Mouse (Mus musculus) embryonic facial prominence, embryonic 11.5 days (tissue): ENCODE measurements around the gene Armh1. TPM values are rescaled to one million over a fixed set of nuclear protein-coding genes. Genes with fewer than 3 reads are reported as not detected.

ENCODE experiments used
- ATAC-seq: fragments of 200-750 bp; cut with Nextera tagmentation; replicated peaks from 2 replicates; pipeline ENCODE4 v1.8.0; 2017; ENCODE audit warnings: low read depth; ENCODE audit not compliant: insufficient number of reproducible peaks, low FRiP score, low TSS enrichment
- DNase-seq: peaks from one replicate; pipeline ENCODE4 v3.0.0-alpha.2; 2015; ENCODE audit warnings: low spot score
- H3K27ac ChIP-seq: fragments of 300-500 bp; sonication (generic); replicated peaks from 2 replicates; pipeline ENCODE4 v1.5.1; 2014; ENCODE audit warnings: mild to moderate bottlenecking, low read depth, low read length, control low read depth
- H3K27me3 ChIP-seq: fragments of 300-500 bp; sonication (generic); 2 replicates; pipeline ENCODE4 v1.6.1; 2014; ENCODE audit warnings: mild to moderate bottlenecking, low read length, moderate library complexity, mixed read lengths; ENCODE audit not compliant: control insufficient read depth, insufficient read depth
- H3K36me3 ChIP-seq: fragments of 300-500 bp; sonication (generic); replicated peaks from 2 replicates; pipeline ENCODE4 v1.6.1; 2014; ENCODE audit warnings: low read depth, mild to moderate bottlenecking, low read length, moderate library complexity, mixed read lengths; ENCODE audit not compliant: control insufficient read depth, insufficient read depth
- H3K4me1 ChIP-seq: fragments of 300-500 bp; sonication (generic); 2 replicates; pipeline ENCODE4 v1.6.1; 2014; ENCODE audit warnings: low read length, mixed read lengths; ENCODE audit not compliant: control insufficient read depth, insufficient read depth
- H3K4me2 ChIP-seq: fragments of 300-500 bp; sonication (generic); 2 replicates; pipeline ENCODE4 v1.6.1; 2014; ENCODE audit warnings: low read depth, mild to moderate bottlenecking, control low read depth, low read length, moderate library complexity
- H3K4me3 ChIP-seq: fragments of 300-500 bp; sonication (generic); 2 replicates; pipeline ENCODE4 v1.5.1; 2014; ENCODE audit warnings: low read depth, low read length, control low read depth
- H3K9ac ChIP-seq: fragments of 300-500 bp; sonication (generic); replicated peaks from 2 replicates; pipeline ENCODE4 v1.6.1; 2014; ENCODE audit warnings: mild to moderate bottlenecking, control low read depth, low read length
- H3K9me3 ChIP-seq: fragments of 300-500 bp; sonication (generic); replicated peaks from 2 replicates; pipeline ENCODE4 v1.6.1; 2016; ENCODE audit warnings: mild to moderate bottlenecking, low read length, inconsistent platforms, mixed read lengths; ENCODE audit not compliant: control insufficient read depth
- WGBS: fragments of 180-500 bp; shearing (Covaris S2); extraction: QIAGEN DNeasy Blood & Tissue Kit; methylation state at CpG from one replicate; pipeline ENCODE4 v1.1.7; 2014; 5-methylcytosine and 5-hydroxymethylcytosine counted together
- polyA plus RNA-seq: library from polyadenylated mRNA; unstranded; fragments of >200 nt; fragmentation: Nextera tagmentation; extraction: Ambion mirVana; gene quantifications from 2 replicates; pipeline ENCODE4 v1.2.1, GENCODE M21; 2014

The Armh1 gene
- polyA plus RNA-seq, 1 experiment from 2014 or later: 0.17 TPM

DNA sequence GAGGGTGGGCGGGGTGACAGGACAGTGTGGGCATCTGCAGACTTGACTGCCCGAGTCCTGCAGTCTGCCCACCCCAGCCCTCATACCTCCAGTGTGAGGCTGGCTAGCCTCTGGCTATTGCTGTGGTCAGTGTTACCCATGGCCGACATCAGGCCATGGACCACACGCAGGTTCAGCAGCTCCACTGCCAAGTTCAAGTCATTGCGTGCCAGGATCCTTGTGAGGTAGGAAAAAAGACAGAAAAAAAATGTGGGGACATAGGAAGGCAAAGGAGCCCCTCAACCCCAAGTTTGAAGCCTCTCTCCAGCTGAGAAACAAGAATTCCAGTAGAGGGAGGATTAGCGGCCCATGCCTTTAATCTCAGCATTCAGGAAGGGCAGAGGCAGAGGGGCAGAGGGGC is 37.7 kb downstream of the Armh1 start:
- Histone ChIP-seq H3K4me2 (no peak overlapping the region), H3K27ac (no peak overlapping the region), H3K4me1 (no peaks in the 10 kb centered on the region), H3K36me3 (no peaks in the 10 kb centered on the region), H3K9me3 (no peaks in the 10 kb centered on the region), H3K27me3 (no peaks in the 10 kb centered on the region), H3K9ac (no peak overlapping the region), H3K4me3 (no peak overlapping the region)
- 87% methylated on average over 6 of the region's 6 CpGs for WGBS
- no peak for DNase-seq
- no peak for ATAC-seq

DNA sequence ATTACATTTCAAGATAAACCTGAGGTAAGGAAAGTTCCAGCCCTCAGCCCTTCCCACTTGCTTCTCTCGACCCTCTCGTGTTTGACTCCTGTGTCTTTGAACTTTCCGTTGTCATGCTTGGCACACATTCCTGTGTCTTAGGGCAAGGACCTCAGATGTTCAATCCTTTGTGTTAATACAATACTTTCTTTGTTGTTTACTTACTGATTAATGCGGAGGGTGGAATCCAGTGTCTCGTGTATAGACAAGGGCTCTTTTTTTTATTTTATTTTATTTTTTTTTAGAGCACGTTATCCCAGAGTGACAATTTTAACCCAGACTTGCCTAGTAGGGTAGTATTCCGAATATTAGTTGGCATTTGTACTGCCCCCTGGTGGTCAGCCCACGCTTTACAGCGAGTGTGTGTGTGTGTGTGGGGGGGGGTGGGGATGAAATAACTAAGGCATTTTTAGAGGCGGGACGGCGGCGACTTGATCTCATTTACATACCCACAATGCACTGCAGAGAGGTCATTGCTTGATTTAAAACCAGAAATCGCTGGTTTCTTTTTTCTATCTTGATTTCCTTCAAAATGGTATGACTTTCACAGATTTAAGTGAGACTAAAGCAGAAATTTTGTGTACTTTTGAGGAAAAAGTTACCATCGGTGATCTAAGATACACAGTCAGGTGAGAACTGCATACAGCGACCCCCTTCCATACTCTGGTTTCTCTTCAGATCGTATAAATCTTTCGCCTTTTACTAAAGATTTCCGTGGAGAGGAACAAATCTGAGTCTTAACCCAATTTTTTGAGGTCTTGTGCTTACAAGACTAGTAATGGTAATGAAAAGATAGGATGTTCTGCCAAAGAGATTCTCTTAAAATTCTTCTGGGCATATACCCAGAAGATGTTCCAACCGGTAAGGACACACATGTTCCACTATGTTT is 41.5 kb downstream of the Armh1 start:
- WGBS: 2% methylated on average over 20 of the region's 20 CpGs
- no peaks in the 10 kb centered on the region for H3K36me3 ChIP-seq
- DNase-seq (peak; percentile 94), ATAC-seq (peak; percentile 57)
- H3K9me3 ChIP-seq: no peaks in the 10 kb centered on the region
- H3K4me3 ChIP-seq: no peak overlapping the region
- H3K27me3 ChIP-seq: no peaks in the 10 kb centered on the region
- no peaks in the 10 kb centered on the region for H3K4me1 ChIP-seq
- H3K4me2 ChIP-seq: no peak overlapping the region
- H3K27ac ChIP-seq: no peak overlapping the region
- H3K9ac ChIP-seq: no peak overlapping the region

DNA sequence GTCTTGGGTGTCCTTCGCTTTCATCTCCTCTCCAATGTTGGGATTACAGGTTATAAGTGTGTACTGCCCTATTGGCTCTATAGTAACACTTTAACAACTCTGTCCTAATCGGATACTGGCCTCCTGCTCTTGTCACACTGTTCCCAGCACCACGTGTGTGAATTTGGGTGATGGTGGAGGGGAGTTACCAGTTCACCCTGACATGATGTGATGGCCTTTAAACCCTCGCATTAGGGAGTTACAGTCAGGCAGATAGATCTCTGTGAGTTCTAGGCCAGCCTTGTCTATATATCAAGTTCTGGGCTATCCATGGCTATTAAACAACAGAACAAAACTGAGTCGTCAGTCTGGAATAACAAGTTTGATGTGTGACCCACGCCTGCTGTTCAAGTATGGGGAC is 42.3 kb downstream of the Armh1 start:
- H3K27ac ChIP-seq: no peak overlapping the region
- no peaks in the 10 kb centered on the region for H3K36me3 ChIP-seq
- WGBS: 82% methylated on average over 6 of the region's 6 CpGs
- DNase-seq (no peak), ATAC-seq (no peak)
- H3K4me1 ChIP-seq: no peaks in the 10 kb centered on the region
- no peaks in the 10 kb centered on the region for H3K9me3 ChIP-seq
- H3K4me3 ChIP-seq: no peak overlapping the region
- no peaks in the 10 kb centered on the region for H3K27me3 ChIP-seq
- H3K9ac ChIP-seq: no peak overlapping the region
- H3K4me2 ChIP-seq: no peak overlapping the region

DNA sequence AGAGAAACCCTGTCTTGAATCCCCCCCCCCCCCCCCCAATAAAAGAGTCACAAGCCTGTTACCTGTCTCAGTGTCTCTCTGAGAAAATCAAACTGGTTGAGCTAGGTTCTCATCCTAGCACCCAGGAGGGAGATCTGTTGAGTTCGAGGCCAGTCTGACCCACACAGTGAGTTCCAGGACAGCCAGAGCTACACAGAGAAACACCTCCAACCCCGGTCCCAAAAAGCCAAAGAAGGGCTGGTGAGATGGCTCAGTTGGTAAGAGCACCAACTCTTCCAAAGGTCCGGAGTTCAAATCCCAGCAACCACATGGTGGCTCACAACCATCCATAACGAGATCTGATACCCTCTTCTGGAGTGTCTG is 49.0 kb downstream of the Armh1 start:
- 57% methylated on average over 4 of the region's 4 CpGs for WGBS
- no peak overlapping the region for H3K4me2 ChIP-seq
- H3K9me3 ChIP-seq: no peaks in the 10 kb centered on the region
- H3K36me3 ChIP-seq: no peaks in the 10 kb centered on the region
- H3K4me1 ChIP-seq: no peaks in the 10 kb centered on the region
- ATAC-seq (no peak), DNase-seq (no peak)
- no peak overlapping the region for H3K4me3 ChIP-seq
- no peaks in the 10 kb centered on the region for H3K27me3 ChIP-seq
- no peak overlapping the region for H3K27ac ChIP-seq
- H3K9ac ChIP-seq: no peak overlapping the region

DNA sequence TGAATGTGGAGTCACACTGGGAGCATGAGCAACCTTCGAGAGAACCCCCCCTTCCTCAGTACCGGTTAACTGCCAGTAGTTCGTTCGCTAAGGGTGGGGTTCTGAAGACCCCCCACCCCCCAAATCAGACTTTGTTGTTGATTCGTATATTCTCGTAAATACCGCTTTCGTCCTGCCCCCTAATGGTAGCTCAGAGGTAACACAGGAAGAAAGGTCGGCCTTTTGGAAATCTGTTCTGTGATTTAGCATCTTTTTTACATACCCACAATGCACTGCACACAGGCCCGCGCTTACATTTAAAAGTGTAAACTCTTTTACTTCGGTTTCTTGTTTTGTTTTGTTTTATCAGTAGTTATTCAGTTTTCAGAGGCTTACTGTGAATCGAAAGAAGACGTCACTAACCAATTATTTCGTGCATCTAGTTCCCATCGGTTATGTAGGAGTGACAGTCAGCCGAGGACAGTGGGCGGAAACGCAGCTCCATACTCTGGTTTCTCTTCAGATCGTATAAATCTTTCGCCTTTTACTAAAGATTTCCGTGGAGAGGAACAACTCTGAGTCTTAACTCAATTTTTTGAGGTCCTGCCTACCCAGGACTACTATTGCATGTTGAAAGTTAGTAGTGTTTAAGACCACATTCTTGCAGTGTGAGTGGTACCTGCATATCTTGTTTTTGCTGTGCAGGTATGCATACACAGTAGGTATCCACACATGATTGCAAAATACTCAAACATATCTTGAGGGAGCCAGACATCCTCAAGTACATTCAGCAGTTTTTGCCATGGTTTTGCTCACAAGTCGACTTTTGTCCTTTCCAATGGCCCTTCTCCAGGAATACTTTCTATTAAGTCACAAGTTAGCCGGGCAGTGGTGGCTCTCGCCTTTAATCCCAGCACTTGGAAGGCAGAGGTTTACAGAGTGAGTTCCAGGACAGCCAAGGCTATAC is 49.6 kb downstream of the Armh1 start:
- peak overlapping the region; percentile 27; the same call in 1 of the 2 replicates for H3K4me2 ChIP-seq
- DNase-seq (peak; percentile 91), ATAC-seq (peak; percentile 79; the same call in 1 of the 2 replicates)
- H3K4me1 ChIP-seq: no peaks in the 10 kb centered on the region
- under 1% methylated on average over 25 of the region's 25 CpGs for WGBS
- H3K9me3 ChIP-seq: no peaks in the 10 kb centered on the region
- H3K36me3 ChIP-seq: no peaks in the 10 kb centered on the region
- no peaks in the 10 kb centered on the region for H3K27me3 ChIP-seq
- peak overlapping the region; percentile 32 for H3K9ac ChIP-seq
- peak overlapping the region; percentile 52; the same call in 1 of the 2 replicates for H3K27ac ChIP-seq
- H3K4me3 ChIP-seq: peak overlapping the region; percentile 7; the same call in 1 of the 2 replicates

DNA sequence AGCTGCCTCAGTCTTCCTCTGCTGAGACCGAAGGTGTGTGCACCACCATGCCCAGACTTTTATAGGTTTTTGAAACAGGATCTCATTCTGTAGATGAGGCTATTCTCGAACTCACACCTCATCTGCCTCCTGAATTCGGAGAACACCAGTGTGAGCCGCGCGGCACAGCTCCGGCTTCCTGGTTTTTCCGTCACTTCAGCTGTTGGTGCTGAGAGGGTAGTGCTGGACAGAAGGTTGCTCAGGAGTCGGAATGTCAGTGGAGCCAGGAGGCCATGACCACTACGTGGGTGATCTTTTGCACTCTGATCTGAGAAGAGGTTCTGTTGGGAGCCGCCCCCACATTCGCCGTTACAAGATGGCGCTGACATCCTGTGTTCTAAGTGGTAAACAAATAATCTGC is 60.1 kb downstream of the Armh1 start:
- Histone ChIP-seq H3K9ac (no peak overlapping the region), H3K4me2 (no peak overlapping the region), H3K27ac (no peak overlapping the region), H3K4me1 (no peaks in the 10 kb centered on the region), H3K36me3 (no peaks in the 10 kb centered on the region), H3K27me3 (no peaks in the 10 kb centered on the region), H3K4me3 (no peak overlapping the region), H3K9me3 (no peaks in the 10 kb centered on the region)
- DNase-seq (no peak), ATAC-seq (no peak)
- 92% methylated on average over 14 of the region's 14 CpGs for WGBS

DNA sequence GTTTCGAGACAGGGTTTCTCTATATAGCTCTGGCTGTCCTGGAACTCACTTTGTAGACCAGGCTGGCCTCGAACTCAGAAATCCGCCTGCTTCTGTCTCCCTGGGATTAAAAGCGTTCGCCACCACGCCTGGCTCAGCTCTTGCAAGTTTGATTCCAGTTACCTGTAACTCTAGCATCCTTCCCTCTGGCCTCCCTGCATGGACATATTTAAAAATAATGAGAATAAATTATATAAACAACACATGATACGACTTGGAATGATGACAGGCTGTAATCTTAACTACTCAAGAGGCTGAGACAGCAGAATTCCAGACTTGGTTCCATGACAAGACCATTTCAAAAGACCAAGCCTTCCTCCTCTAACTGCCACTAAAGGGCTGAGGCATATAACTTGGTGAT is 61.3 kb downstream of the Armh1 start:
- Histone ChIP-seq H3K4me1 (no peaks in the 10 kb centered on the region), H3K4me2 (no peak overlapping the region), H3K9ac (no peak overlapping the region), H3K27me3 (no peaks in the 10 kb centered on the region), H3K9me3 (no peaks in the 10 kb centered on the region), H3K27ac (no peak overlapping the region; the same call in 1 of the 2 replicates), H3K4me3 (no peak overlapping the region), H3K36me3 (no peaks in the 10 kb centered on the region)
- no peak for DNase-seq
- ATAC-seq: no peak
- WGBS: 67% methylated on average over 7 of the region's 7 CpGs
